Mouse (Mus musculus): ENCODE measurements at regions not wholly inside any gene's neighbourhood (a gene's known extent, or its start where the extent isn't known, plus 50 kb on each side); places are given as distances from the start of the nearest gene placed in this dataset.

DNA sequence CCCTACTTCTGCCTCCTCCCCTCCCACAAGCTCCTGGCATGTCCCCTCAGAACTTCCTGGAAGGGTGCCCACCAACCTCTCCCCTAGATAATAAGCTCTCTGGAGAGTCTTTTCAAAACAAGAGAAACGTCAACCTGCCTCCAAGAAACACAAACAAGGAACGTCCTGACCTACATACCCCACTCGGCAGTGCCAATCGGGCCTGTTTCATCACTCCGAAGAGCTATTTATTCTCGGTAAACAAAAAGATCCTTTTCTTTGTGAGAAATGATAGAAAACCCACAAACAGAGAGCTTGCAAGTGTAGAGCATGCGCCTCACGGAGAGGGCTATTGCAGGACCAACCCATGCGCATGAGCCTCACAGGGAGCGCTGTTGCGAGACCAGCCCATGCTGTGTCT, 100.9 kb downstream of the Pdcl3 start:
- Histone ChIP-seq H3K9ac (replicated peaks) (no peak overlapping the region), H3K36me3 (no peaks in the 10 kb centered on the region), H3K9me3 (no peaks in the 10 kb centered on the region), H3K4me3 (no peak overlapping the region), H3K4me1 (no peaks in the 10 kb centered on the region), H3K27me3 (no peaks in the 10 kb centered on the region), H3K27ac (replicated peaks) (no peak overlapping the region), H3K4me2 (replicated peaks) (no peak overlapping the region)
- ATAC-seq (ENCODE audit: low FRiP score, low read depth), result no peak
- 86% methylated on average over 11 of the region's 11 CpGs for WGBS

DNA sequence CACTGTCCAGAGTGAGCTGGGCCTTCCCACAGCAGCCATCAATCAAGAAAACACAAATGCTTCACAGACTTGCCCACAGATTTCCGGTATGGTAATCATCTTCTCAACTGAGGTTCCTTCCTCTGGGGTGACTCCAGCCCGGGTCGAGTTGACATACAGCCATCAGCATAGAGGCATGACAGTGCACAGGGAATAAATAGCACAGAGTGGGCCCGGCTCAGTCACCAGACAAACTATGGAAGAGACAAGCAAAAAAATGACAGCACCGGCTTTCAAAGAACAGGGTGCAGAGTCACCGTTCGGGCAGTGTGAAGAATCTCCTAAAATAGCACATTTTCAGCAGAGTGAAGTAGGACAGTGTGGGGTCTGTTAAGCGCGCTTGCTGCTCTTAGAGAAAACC, 103.7 kb upstream of the Npas2 start:
- Histone ChIP-seq H3K9ac (replicated peaks) (no peak overlapping the region), H3K9me3 (no peaks in the 10 kb centered on the region), H3K36me3 (no peaks in the 10 kb centered on the region), H3K4me3 (no peak overlapping the region), H3K4me1 (no peaks in the 10 kb centered on the region), H3K4me2 (replicated peaks) (no peak overlapping the region), H3K27me3 (no peaks in the 10 kb centered on the region), H3K27ac (replicated peaks) (no peak overlapping the region)
- WGBS, result 92% methylated on average over 9 of the region's 9 CpGs
- ATAC-seq (ENCODE audit: low FRiP score, low read depth), result no peak

DNA sequence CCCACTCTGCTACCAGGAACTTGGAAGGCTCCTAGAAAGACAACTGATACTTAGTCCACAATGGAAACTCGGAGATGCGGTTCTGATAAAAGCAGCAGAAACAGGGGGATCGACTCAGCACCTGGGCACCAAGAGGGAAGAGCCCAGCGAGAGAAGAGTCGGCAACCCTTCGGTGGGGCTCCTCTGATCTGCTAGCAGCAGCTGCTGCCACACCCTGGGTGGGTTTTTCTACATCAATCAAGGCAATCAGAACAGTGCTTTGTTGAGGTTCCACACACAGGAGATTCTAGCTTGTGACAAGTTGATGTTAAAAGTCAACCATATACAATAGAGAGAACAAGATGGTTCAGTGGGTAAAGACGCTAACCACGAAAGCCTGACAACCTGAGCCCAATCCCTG, 102.4 kb upstream of the Npas2 start:
- WGBS, result 95% methylated on average over 8 of the region's 8 CpGs

DNA sequence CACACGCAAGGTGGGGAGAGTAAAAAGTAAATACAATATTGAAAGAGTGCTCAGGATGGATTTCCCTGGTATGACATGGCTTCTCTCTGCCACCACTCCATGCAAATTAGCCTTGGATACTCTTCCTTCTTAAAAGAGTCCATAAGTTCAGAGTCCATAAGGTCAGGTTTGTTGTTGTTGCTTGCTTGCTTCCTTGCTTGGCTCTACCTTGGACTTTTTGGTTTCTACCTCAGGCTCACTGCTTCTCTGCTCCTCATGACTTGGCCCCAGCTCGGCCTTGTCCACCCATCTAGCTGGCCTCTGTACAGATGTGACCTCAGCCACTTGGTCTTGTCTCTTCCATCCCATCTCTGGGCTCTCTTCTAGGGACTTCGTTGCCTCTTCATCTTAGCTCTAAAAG, 101.9 kb upstream of the Npas2 start:
- Histone ChIP-seq H3K4me3 (no peak overlapping the region), H3K4me2 (replicated peaks) (no peak overlapping the region), H3K9me3 (no peaks in the 10 kb centered on the region), H3K27ac (replicated peaks) (no peak overlapping the region), H3K4me1 (no peaks in the 10 kb centered on the region), H3K36me3 (no peaks in the 10 kb centered on the region), H3K9ac (replicated peaks) (no peak overlapping the region), H3K27me3 (no peaks in the 10 kb centered on the region)
- no peak for ATAC-seq (ENCODE audit: low FRiP score, low read depth)
- 74% methylated on average over 3 of the region's 3 CpGs for WGBS

More for the DNA sequence above, 102.4 kb upstream of the Npas2 start:
- Histone ChIP-seq H3K27me3 (no peaks in the 10 kb centered on the region), H3K36me3 (no peaks in the 10 kb centered on the region), H3K4me3 (no peak overlapping the region), H3K9me3 (no peaks in the 10 kb centered on the region), H3K9ac (replicated peaks) (no peak overlapping the region), H3K4me2 (replicated peaks) (no peak overlapping the region), H3K27ac (replicated peaks) (no peak overlapping the region), H3K4me1 (no peaks in the 10 kb centered on the region)
- no peak for ATAC-seq (ENCODE audit: low FRiP score, low read depth)

DNA sequence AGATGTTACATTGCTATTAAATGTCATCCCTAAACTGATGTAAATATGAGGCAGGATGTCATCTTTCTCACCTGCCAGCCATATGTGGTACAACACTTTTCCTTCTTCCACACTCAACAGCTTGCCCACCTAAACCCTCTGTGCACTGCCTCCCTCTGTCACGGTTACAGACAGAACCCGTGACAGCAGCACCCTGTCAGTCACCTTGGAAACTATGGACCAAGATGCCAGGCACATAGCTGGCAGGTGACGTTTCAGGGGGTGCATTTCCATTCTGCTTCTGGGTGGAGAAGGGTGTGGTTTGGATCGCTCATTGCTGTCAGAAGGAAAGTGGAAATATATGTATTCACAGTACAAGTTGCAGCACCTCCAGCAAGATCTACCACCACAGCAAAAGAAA, 100.2 kb upstream of the Npas2 start:
- WGBS, result 80% methylated on average over 4 of the region's 4 CpGs
- Histone ChIP-seq H3K27ac (replicated peaks) (no peak overlapping the region), H3K4me2 (replicated peaks) (no peak overlapping the region), H3K36me3 (no peaks in the 10 kb centered on the region), H3K4me1 (no peaks in the 10 kb centered on the region), H3K9ac (replicated peaks) (no peak overlapping the region), H3K4me3 (no peak overlapping the region), H3K9me3 (no peaks in the 10 kb centered on the region), H3K27me3 (no peaks in the 10 kb centered on the region)
- ATAC-seq (ENCODE audit: low FRiP score, low read depth), result no peak

DNA sequence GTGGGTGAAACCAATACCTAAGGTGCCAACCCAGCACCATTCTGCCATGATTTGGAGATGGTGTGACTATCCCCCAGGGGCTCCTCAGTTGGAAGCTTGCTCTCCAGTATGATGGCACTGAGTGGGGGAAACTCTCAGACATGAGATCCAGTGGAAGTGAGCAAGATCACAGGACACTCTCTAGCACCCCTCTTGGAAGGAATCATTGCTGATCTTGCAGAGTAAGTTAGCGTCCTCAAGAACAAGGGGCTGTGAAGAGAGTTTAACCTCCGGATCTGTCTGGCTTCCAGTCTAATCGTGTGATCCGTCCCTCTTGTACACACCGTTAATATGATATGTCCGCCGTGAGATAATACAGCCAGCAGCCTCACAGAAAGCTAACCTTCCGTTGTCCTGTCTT, 99.5 kb upstream of the Npas2 start:
- Histone ChIP-seq H3K36me3 (no peaks in the 10 kb centered on the region), H3K9me3 (no peaks in the 10 kb centered on the region), H3K27me3 (no peaks in the 10 kb centered on the region), H3K9ac (replicated peaks) (no peak overlapping the region), H3K27ac (replicated peaks) (no peak overlapping the region), H3K4me2 (replicated peaks) (no peak overlapping the region), H3K4me3 (no peak overlapping the region), H3K4me1 (no peaks in the 10 kb centered on the region)
- ATAC-seq (ENCODE audit: low FRiP score, low read depth), result no peak
- WGBS, result 89% methylated on average over 8 of the region's 8 CpGs

DNA sequence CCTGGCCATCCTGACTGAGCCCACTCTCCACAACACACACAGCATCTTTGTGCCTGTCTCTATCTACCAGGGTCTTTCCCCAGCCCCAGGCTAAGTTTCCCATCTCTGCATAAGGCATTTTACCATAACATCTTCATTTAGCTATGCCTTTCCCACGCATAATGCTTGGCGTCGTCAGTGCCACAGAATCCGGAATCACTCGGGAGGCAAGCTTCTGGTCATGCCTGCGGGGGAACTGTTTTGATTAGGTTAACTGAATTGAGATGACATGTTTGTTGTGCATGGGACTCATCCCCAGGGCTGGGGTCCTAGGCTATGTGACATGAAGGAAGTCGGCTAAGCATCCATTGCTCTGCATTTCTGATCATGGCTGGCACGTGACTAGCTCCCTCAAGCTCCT, 97.6 kb upstream of the Npas2 start:
- no peaks in the 10 kb centered on the region for H3K4me1 ChIP-seq
- no peak overlapping the region for H3K9ac ChIP-seq (replicated peaks)
- ATAC-seq (ENCODE audit: low FRiP score, low read depth), result no peak
- no peaks in the 10 kb centered on the region for H3K27me3 ChIP-seq
- no peaks in the 10 kb centered on the region for H3K9me3 ChIP-seq
- H3K4me2 ChIP-seq (replicated peaks), result no peak overlapping the region
- WGBS, result 84% methylated on average over 8 of the region's 8 CpGs
- H3K27ac ChIP-seq (replicated peaks), result no peak overlapping the region
- no peaks in the 10 kb centered on the region for H3K36me3 ChIP-seq
- H3K4me3 ChIP-seq, result no peak overlapping the region

DNA sequence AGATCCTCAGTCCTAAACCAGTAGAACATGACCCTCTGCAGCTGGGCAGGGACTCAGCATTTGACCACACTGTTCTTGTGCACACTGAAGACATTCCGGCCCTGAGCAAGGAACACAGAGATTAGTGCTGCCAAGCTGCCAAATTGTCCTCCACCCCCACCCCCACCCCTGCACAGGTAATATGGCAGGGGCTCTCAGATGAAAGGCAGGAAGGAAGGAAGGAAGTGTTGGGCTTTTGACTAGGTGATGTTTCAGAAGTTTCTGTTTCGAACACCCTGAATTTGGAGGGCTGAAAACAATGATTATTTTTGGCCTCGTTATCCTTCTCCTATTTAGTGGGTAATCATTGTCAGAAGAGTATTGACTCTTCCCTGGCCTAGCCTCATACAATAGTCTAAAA, 96.8 kb upstream of the Npas2 start:
- Histone ChIP-seq H3K4me2 (replicated peaks) (no peak overlapping the region), H3K27ac (replicated peaks) (no peak overlapping the region), H3K9me3 (no peaks in the 10 kb centered on the region), H3K27me3 (no peaks in the 10 kb centered on the region), H3K4me3 (no peak overlapping the region), H3K36me3 (no peaks in the 10 kb centered on the region), H3K4me1 (no peaks in the 10 kb centered on the region), H3K9ac (replicated peaks) (no peak overlapping the region)
- 93% methylated on average over 3 of the region's 3 CpGs for WGBS
- ATAC-seq (ENCODE audit: low FRiP score, low read depth), result no peak

DNA sequence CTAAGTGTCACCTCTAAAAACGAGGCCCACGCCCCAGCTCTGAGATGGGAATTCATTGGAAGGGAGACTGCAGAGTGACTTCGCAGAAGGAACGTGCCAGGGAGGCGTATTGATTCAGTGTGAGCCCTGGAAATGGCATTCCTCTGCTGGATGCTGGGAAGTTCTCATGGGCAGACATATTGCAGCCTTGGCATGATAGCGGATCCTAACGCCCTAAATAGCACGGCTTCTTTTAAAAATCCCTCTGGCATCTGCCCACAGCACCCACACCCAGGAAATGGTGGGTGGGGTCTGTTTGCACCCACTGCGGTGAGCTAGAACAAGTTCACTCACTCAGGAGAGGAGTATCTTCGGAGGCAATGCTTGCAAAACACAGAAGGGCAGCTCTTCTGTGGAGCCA, 96.0 kb upstream of the Npas2 start:
- Histone ChIP-seq H3K9ac (replicated peaks) (no peak overlapping the region), H3K9me3 (no peaks in the 10 kb centered on the region), H3K4me3 (no peak overlapping the region), H3K27me3 (no peaks in the 10 kb centered on the region), H3K27ac (replicated peaks) (no peak overlapping the region), H3K4me2 (replicated peaks) (no peak overlapping the region), H3K36me3 (no peaks in the 10 kb centered on the region), H3K4me1 (no peaks in the 10 kb centered on the region)
- no peak for ATAC-seq (ENCODE audit: low FRiP score, low read depth)
- 90% methylated on average over 10 of the region's 10 CpGs for WGBS

DNA sequence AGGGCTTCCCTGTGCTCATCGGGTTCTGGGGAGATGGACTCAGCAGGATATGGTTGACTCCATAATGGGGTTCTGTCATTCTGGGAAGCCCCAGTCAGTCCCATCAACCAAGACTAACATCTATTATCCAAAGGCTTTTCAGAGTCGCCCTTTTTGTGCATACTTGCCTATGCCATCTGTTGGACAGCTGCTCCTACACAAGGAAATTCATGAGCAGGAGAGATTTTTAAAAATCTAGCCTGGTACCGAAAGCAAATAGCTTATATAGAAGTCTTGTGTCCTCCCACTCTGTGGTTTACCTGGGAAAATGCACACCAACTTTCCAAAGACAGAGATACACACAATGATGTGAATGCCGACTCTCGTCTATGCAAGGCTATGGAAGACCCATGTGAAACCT, 95.4 kb upstream of the Npas2 start:
- no peak overlapping the region for H3K4me3 ChIP-seq
- no peaks in the 10 kb centered on the region for H3K4me1 ChIP-seq
- no peaks in the 10 kb centered on the region for H3K36me3 ChIP-seq
- no peak for ATAC-seq (ENCODE audit: low FRiP score, low read depth)
- no peak overlapping the region for H3K27ac ChIP-seq (replicated peaks)
- H3K9ac ChIP-seq (replicated peaks), result no peak overlapping the region
- WGBS, result 85% methylated on average over 5 of the region's 5 CpGs
- no peaks in the 10 kb centered on the region for H3K9me3 ChIP-seq
- no peaks in the 10 kb centered on the region for H3K27me3 ChIP-seq
- H3K4me2 ChIP-seq (replicated peaks), result no peak overlapping the region

DNA sequence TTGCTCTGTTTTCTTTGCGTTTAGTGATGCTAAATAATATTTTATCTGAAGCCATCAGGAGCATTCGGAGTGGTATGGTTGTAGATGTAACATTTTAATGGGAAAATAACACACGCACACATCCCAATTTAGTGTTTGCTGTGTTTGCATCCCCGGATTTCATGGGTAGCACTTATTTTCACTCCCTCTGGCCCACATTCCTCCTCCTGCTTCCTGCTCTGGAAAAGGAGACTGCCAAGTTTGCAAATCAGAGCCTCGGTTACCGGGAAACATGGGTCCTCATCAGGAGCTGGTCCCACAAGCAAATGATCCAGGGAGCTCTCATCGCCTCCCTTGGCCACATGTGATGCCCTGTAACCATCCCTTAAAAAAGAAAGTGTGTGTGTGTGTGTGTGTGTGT, 94.3 kb upstream of the Npas2 start:
- ATAC-seq (ENCODE audit: low FRiP score, low read depth), result no peak
- Histone ChIP-seq H3K36me3 (no peaks in the 10 kb centered on the region), H3K27me3 (0 out of 2 replicates have a peak, but pooled peaks cover under 1% of the 10 kb centered on the region), H3K9me3 (no peaks in the 10 kb centered on the region), H3K4me1 (no peaks in the 10 kb centered on the region), H3K27ac (replicated peaks) (no peak overlapping the region), H3K4me3 (no peak overlapping the region), H3K4me2 (replicated peaks) (no peak overlapping the region), H3K9ac (replicated peaks) (no peak overlapping the region)
- 87% methylated on average over 7 of the region's 7 CpGs for WGBS

DNA sequence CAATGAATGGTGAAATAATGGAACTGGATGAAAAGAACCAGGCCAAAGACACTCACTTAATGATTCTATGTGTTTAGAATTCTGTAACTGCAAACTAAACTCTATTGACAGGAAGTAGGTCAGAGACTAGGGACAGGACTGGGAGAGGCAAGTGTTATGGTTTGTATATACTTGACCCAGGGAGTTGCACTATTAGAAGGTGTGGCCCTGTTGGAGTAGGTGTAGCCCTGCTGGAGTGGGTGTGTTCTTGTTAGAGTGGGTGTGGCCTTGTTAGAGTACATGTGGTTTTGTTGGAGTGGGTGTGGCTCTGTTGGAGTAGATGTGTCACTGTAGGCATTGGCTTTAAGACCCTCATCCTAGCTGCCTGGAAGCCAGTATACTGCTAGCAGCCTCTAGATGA, 93.0 kb upstream of the Npas2 start:
- Histone ChIP-seq H3K4me2 (replicated peaks) (no peak overlapping the region), H3K4me3 (no peak overlapping the region), H3K27me3 (0 out of 2 replicates have a peak, but pooled peaks cover 2% of the 10 kb centered on the region), H3K36me3 (no peaks in the 10 kb centered on the region), H3K9ac (replicated peaks) (no peak overlapping the region), H3K9me3 (no peaks in the 10 kb centered on the region), H3K4me1 (no peaks in the 10 kb centered on the region), H3K27ac (replicated peaks) (no peak overlapping the region)
- ATAC-seq (ENCODE audit: low FRiP score, low read depth), result no peak

DNA sequence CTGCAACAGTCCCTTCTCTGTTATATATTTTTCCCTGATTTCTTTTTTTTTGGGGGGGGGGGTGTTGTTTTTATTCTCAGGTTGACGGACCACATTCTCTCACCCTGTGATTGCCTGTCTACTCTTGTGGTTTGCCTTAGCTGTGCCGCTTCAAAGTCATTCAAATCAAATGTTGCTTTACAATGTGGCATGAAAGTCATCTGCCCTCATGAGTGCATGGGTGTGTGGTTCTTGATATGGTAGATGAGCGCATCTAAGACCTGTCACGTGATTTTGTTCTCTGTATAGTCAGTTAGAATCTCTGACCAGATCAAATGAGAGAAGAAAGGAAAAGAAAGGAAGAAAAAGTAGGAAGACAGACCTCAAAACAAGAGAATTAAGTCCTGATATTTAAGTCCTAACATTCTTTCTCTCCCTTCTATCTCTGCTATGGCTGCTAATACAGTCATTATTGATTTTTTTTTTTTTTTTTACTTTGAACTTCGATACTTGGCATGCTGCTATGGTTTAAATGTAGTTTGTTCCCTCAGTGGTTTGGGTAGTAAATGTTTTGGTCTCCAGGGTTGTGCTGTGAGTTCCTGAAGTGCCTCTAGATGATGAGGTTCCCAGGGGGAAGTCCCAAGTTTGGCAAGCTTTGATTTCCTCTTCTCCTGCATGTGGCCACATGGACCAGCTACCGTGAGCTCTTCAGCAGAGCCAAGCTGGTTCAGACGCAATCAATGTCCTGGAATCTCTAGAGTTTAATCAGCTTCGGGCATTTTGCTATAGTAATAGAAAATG, 91.2 kb upstream of the Npas2 start:
- no peak overlapping the region for H3K4me3 ChIP-seq
- 85% methylated on average over 8 of the region's 8 CpGs for WGBS
- no peaks in the 10 kb centered on the region for H3K36me3 ChIP-seq
- H3K4me1 ChIP-seq, result 0 out of 2 replicates have a peak, but pooled peaks cover 3% of the 10 kb centered on the region
- H3K9ac ChIP-seq (replicated peaks), result no peak overlapping the region
- H3K27me3 ChIP-seq, result 0 out of 2 replicates have a peak, but pooled peaks cover 2% of the 10 kb centered on the region
- H3K4me2 ChIP-seq (replicated peaks), result no peak overlapping the region
- ATAC-seq (ENCODE audit: low FRiP score, low read depth), result no peak
- no peak overlapping the region for H3K27ac ChIP-seq (replicated peaks)
- no peaks in the 10 kb centered on the region for H3K9me3 ChIP-seq

Data from midbrain, embryonic 12.5 days (tissue).